Mouse (Mus musculus): Measurements from ENCODE around the gene Gimap9. TPM values are rescaled to one million over a fixed set of nuclear protein-coding genes. Genes with fewer than 3 reads are reported as not detected.

The Gimap9 gene
- polyA plus RNA-seq, 1 experiment from 2014 or later, result 4.4 TPM

Other genes starting within 250 kb of the Gimap9 start
- 15.6 and 20.9 TPM in 2 replicates for gene Zfp467, start 230.3 kb upstream of the Gimap9 start, polyA plus RNA-seq (2014; fragmentation: Nextera tagmentation; extraction: Ambion mirVana)
- gene Sspo, start 227.9 kb upstream of the Gimap9 start, polyA plus RNA-seq (2014; fragmentation: Nextera tagmentation; extraction: Ambion mirVana), result 0.23 and 0.34 TPM in 2 replicates
- gene Atp6v0e2, start 138.5 kb upstream of the Gimap9 start, polyA plus RNA-seq (2014; fragmentation: Nextera tagmentation; extraction: Ambion mirVana), result 4.0 and 4.1 TPM in 2 replicates
- gene Lrrc61, start 121.3 kb upstream of the Gimap9 start, polyA plus RNA-seq (2014; fragmentation: Nextera tagmentation; extraction: Ambion mirVana), result 12.4 and 14.6 TPM in 2 replicates
- 4.3 and 5.6 TPM in 2 replicates for gene Rarres2, start 103.3 kb upstream of the Gimap9 start, polyA plus RNA-seq (2014; fragmentation: Nextera tagmentation; extraction: Ambion mirVana)
- gene Gm45021, start 86.5 kb upstream of the Gimap9 start, polyA plus RNA-seq (2014; fragmentation: Nextera tagmentation; extraction: Ambion mirVana), result not detected in 2 replicates
- 42.8 and 46.1 TPM in 2 replicates for gene Repin1, start 82.2 kb upstream of the Gimap9 start, polyA plus RNA-seq (2014; fragmentation: Nextera tagmentation; extraction: Ambion mirVana)
- gene Gm44965, start 82.2 kb upstream of the Gimap9 start, polyA plus RNA-seq (2014; fragmentation: Nextera tagmentation; extraction: Ambion mirVana), result not detected in 2 replicates
- 9.8 and 9.9 TPM in 2 replicates for gene Zfp775, start 74.1 kb upstream of the Gimap9 start, polyA plus RNA-seq (2014; fragmentation: Nextera tagmentation; extraction: Ambion mirVana)
- 0.71 and 0.83 TPM in 2 replicates for gene AI854703, start 49.4 kb upstream of the Gimap9 start, polyA plus RNA-seq (2014; fragmentation: Nextera tagmentation; extraction: Ambion mirVana)
- gene Gimap8, start 28.9 kb upstream of the Gimap9 start, polyA plus RNA-seq (2014; fragmentation: Nextera tagmentation; extraction: Ambion mirVana), result 0.24 and 0.48 TPM in 2 replicates
- gene Gimap4, start 8.4 kb downstream of the Gimap9 start, polyA plus RNA-seq (2014; fragmentation: Nextera tagmentation; extraction: Ambion mirVana), result 10.8 and 12.3 TPM in 2 replicates
- 13.6 and 14.0 TPM in 2 replicates for gene Gimap6, start 32.1 kb downstream of the Gimap9 start, polyA plus RNA-seq (2014; fragmentation: Nextera tagmentation; extraction: Ambion mirVana)
- not detected in 2 replicates for gene Gm28053, start 42.5 kb downstream of the Gimap9 start, polyA plus RNA-seq (2014; fragmentation: Nextera tagmentation; extraction: Ambion mirVana)
- gene Gimap7, start 42.5 kb downstream of the Gimap9 start, polyA plus RNA-seq (2014; fragmentation: Nextera tagmentation; extraction: Ambion mirVana), result not detected in 2 replicates
- 6.3 and 6.7 TPM in 2 replicates for gene Gimap1, start 62.9 kb downstream of the Gimap9 start, polyA plus RNA-seq (2014; fragmentation: Nextera tagmentation; extraction: Ambion mirVana)
- gene Gimap5, start 70.1 kb downstream of the Gimap9 start, polyA plus RNA-seq (2014; fragmentation: Nextera tagmentation; extraction: Ambion mirVana), result 1.4 and 1.7 TPM in 2 replicates
- gene Gimap3, start 94.7 kb downstream of the Gimap9 start, polyA plus RNA-seq (2014; fragmentation: Nextera tagmentation; extraction: Ambion mirVana), result not detected in 2 replicates
- 36.6 and 37.5 TPM in 2 replicates for gene Tmem176a, start 164.8 kb downstream of the Gimap9 start, polyA plus RNA-seq (2014; fragmentation: Nextera tagmentation; extraction: Ambion mirVana)
- 74.1 and 78.4 TPM in 2 replicates for gene Tmem176b, start 165.4 kb downstream of the Gimap9 start, polyA plus RNA-seq (2014; fragmentation: Nextera tagmentation; extraction: Ambion mirVana)
- gene Aoc1, start 196.8 kb downstream of the Gimap9 start, polyA plus RNA-seq (2014; fragmentation: Nextera tagmentation; extraction: Ambion mirVana), result not detected in 2 replicates